Mouse (Mus musculus): Measurements from ENCODE around the gene Eif2b5. TPM values are rescaled to one million over a fixed set of nuclear protein-coding genes. Genes with fewer than 3 reads are reported as not detected.

The Eif2b5 gene
- polyA plus RNA-seq (2012; fragmentation: generic; extraction: Trizol): 100 to 1,000 TPM in 1 of 2 experiments, 10 to 100 TPM in 1; 71.0 to 162 TPM

GRCm38 (mm10) chr16:20498677-20499475 is at the start of gene Eif2b5:
Gene Eif2b5 (plus strand): TSS chr16:20498817.

DNA sequence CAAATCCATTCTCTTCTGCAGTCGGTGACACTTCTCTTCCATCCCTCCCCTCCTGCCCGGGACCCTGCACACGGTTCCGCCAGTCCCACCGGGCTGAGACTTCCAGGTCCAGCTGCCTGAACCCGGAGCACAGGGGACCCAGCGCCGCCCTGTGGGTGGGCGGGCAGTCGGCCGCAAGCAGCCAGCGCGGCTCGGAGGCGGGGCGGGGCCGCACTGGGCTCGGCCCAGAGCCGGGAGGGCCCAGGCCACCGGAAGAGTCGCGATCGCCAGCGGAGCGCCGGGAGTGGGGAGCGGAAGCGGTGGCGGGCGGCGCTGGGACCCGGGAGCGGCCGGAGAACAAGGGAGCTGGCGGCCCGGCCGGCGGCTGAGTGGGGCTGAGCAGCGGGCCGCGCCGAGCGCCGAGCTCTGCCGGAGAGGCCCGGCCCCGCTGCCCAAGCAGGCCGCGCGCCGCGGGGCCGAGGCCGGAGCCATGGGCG is 18.1 kb downstream of the Eif2b5 start, which contains the start of gene Dvl3:
Gene Dvl3 (plus strand): TSS at position 257 of the 476 bp plus-strand sequence.

GRCm38 (mm10) chr16:20535296-20536080 is 36.9 kb downstream of the Eif2b5 start, which contains the start of gene Ap2m1:
Gene Ap2m1 (plus strand): TSS chr16:20535478.

DNA sequence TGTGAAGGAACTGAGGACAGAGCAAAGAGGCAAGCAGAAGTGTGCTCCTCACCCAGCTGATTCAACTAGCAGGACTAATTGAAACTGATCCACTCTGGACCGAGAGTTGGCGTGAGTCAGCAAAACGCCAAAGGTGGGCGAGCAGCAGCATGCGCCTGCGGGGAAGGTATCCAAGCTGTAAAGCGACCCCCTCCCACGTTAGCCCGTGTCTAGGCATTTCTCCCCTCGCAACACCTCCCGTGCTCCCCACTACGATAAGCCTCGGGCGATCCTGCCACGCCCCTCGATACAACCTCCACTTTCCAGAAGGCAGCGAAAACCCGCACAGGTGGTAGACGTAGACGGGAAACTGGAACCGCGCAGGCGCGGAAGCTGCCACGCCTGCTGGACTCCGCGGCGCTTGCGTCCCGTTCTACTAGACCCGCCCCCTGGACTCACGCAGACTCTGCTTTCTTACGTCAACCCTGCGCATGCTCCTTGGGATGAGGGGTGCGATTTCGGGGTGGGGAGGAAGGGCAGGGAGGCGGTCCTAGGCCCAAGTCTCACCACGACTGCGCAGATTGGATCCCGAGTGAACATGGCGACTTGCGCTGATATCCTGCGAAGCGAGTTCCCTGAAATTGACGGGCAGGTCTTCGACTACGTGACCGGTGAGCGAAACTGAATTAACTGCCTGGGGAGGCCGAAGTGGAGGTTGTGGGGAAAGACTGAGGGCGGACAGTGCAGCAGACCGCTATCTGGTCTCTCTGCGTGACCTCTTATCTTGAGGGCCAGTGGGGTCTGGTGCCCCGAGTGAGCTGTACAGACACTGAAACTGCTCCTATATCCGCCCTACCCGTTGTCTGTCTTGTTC is 49.7 kb downstream of the Eif2b5 start, which contains the start of gene Abcf3:
Gene Abcf3 (plus strand): TSS at position 482 of the 853 bp plus-strand sequence.

Other genes starting within 250 kb of the Eif2b5 start
- gene Parl, start 196.4 kb upstream of the Eif2b5 start, polyA plus RNA-seq (2012; fragmentation: generic; extraction: Trizol): 10 to 100 TPM; 74.0 to 74.2 TPM
- under 1 TPM in 1 of 2 experiments, not detected in 1; 0.09 TPM for gene Cyp2ab1, start 173.4 kb upstream of the Eif2b5 start, polyA plus RNA-seq (2012; fragmentation: generic; extraction: Trizol)
- 10 to 100 TPM in 1 of 2 experiments, 1 to 10 TPM in 1; 5.8 to 36.2 TPM for gene Abcc5, start 72.4 kb upstream of the Eif2b5 start, polyA plus RNA-seq (2012; fragmentation: generic; extraction: Trizol)
- 10 to 100 TPM in 1 of 2 experiments, 1 to 10 TPM in 1; 4.9 to 25.9 TPM for gene Dvl3, start 18.2 kb downstream of the Eif2b5 start, polyA plus RNA-seq (2012; fragmentation: generic; extraction: Trizol)
- 100 to 1,000 TPM; 391 to 480 TPM for gene Ap2m1, start 36.7 kb downstream of the Eif2b5 start, polyA plus RNA-seq (2012; fragmentation: generic; extraction: Trizol)
- 10 to 100 TPM; 32.1 to 35.4 TPM for gene Abcf3, start 49.8 kb downstream of the Eif2b5 start, polyA plus RNA-seq (2012; fragmentation: generic; extraction: Trizol)
- under 1 TPM; 0.04 TPM for gene Vwa5b2, start 90.7 kb downstream of the Eif2b5 start, polyA plus RNA-seq (2012; fragmentation: generic; extraction: Trizol)
- 10 to 100 TPM; 11.0 to 40.1 TPM for gene Eef1akmt4, start 112.8 kb downstream of the Eif2b5 start, polyA plus RNA-seq (2012; fragmentation: generic; extraction: Trizol)
- gene Gm49333, start 112.8 kb downstream of the Eif2b5 start, polyA plus RNA-seq (2012; fragmentation: generic; extraction: Trizol): not detected
- 10 to 100 TPM; 15.6 to 35.6 TPM for gene Alg3, start 112.9 kb downstream of the Eif2b5 start, polyA plus RNA-seq (2012; fragmentation: generic; extraction: Trizol)
- gene Camk2n2, start 122.5 kb downstream of the Eif2b5 start, polyA plus RNA-seq (2012; fragmentation: generic; extraction: Trizol): 10 to 100 TPM; 10.8 to 15.4 TPM
- 1 to 10 TPM; 1.1 to 4.3 TPM for gene Ece2, start 131.0 kb downstream of the Eif2b5 start, polyA plus RNA-seq (2012; fragmentation: generic; extraction: Trizol)
- gene Psmd2, start 152.8 kb downstream of the Eif2b5 start, polyA plus RNA-seq (2012; fragmentation: generic; extraction: Trizol): 100 to 1,000 TPM; 151 to 214 TPM
- 100 to 1,000 TPM; 119 to 126 TPM for gene Eif4g1, start 169.5 kb downstream of the Eif2b5 start, polyA plus RNA-seq (2012; fragmentation: generic; extraction: Trizol)
- gene Fam131a, start 194.4 kb downstream of the Eif2b5 start, polyA plus RNA-seq (2012; fragmentation: generic; extraction: Trizol): under 1 TPM; 0.01 to 0.08 TPM
- gene Polr2h, start 218.8 kb downstream of the Eif2b5 start, polyA plus RNA-seq (2012; fragmentation: generic; extraction: Trizol): 10 to 100 TPM; 49.2 to 81.5 TPM
- gene Clcn2, start 218.9 kb downstream of the Eif2b5 start, polyA plus RNA-seq (2012; fragmentation: generic; extraction: Trizol): 10 to 100 TPM in 1 of 2 experiments, 1 to 10 TPM in 1; 1.7 to 11.4 TPM
- 1 to 10 TPM in 1 of 2 experiments, under 1 TPM in 1; 0.33 to 4.7 TPM for gene Chrd, start 234.3 kb downstream of the Eif2b5 start, polyA plus RNA-seq (2012; fragmentation: generic; extraction: Trizol)
- gene Thpo, start 235.7 kb downstream of the Eif2b5 start, polyA plus RNA-seq (2012; fragmentation: generic; extraction: Trizol): 1 to 10 TPM in 1 of 2 experiments, under 1 TPM in 1; 0.70 to 1.2 TPM